Mouse (Mus musculus) adrenal gland, postnatal 36 days (tissue): ENCODE data around the gene Olfr1200. TPM values are rescaled to one million over a fixed set of nuclear protein-coding genes. Genes with fewer than 3 reads are reported as not detected.

Source experiments
- DNase-seq, 2 experiments: peaks; one replicate each; pipeline ENCODE4 v3.0.0; 2021; ENCODE audit warnings: mixed read lengths in 1 of 2
- long read RNA-seq, 2 experiments: library from polyadenylated mRNA; stranded (forward); transcript quantifications; one replicate each; pipeline ENCODE4 v2.0.0; 2021; ENCODE audit warnings: borderline sequencing depth in 2 of 2
- total RNA-seq, 2 experiments: library from RNA; stranded (reverse); gene quantifications; 2 replicates each; pipeline ENCODE4 v1.2.3; 2021

The Olfr1200 gene
- total RNA-seq, result not detected
- long read RNA-seq, experiment 1, result 0 reads
- long read RNA-seq, experiment 2, result 0 reads

DNA sequence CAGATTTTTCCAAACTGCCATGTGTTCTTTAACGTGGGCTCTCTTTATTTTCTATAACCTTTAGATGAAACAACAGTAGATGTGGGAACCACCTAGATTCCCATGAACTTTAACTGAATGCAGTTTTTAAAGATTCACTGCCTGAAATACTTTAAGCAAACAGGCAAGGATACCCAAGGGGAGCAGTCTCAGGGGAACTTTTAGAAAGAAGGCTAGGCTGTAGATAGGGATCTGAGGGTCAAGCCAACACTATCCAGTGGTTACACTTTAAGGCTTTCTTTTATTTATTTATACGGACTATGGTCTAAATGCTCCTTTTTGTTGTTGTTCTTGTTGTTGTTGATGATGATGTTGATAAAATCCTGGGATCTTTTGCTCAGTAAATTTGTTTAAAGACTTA, at the start of gene Olfr1200:
TSS of gene Olfr1200 (minus strand) at position 101 of the 400 bp plus-strand sequence.
- DNase-seq, result no peak

DNA sequence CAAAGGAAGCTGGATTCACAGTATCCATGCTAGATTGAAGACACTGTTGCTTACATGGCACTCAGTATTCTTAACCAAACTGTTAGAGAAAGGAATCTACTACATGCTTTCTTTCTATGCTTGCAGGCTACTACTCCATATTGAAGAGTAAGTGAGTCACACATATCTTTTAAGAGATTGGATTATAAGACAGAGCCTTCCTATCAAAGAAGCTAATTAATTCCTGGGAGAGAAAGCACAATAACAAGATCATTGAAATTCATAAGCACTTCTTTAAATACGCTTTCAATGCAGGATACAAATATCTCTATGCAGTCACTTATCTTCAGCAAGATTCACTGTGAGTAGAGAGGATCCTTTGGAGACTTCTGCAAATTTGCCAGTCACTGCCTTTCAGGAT, 43.9 kb upstream of the Olfr1200 start, which contains the start of gene Olfr1202:
TSS of gene Olfr1202 (plus strand) at position 301 of the 400 bp plus-strand sequence.
- DNase-seq, result no peak

DNA sequence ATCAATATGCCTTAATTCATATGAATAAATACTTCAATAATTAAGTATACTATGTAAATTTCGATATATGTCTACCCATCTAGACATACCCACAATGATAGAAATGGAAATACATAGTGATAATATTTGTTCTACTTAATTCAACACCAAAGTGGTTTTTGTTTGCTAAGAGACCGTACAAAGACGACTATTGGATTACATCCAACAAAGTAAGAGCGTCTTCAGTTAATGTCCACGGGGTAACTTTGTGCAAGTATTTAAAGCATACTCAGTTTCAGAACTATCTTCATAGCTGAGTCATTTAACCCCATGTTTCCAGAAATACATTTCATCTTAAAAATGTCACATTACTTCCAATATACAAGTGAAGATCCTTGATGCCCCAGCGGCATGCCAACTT, 22.4 kb upstream of the Olfr1200 start, which contains the start of gene Olfr1201:
TSS of gene Olfr1201 (plus strand) at position 301 of the 400 bp plus-strand sequence.
- no peak for DNase-seq

DNA sequence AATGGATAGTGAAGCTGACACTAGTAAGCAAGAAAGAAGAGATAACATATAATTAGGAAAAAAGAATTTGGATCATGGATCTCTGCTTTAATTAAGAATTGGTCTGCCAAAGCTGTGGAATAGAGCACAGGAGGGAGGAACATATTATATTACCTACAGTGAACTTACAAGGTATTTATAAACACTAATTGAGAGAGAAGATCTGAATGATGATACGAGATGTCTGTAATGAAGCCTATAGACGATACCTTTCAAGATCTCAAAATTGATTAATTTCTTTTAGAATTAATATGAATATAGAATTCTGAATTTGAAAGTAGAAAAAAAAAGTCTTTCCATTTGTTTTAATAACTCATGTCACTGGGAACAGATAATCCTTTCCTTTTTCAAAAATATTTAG, 9.9 kb downstream of the Olfr1200 start, which contains the start of gene Olfr1199:
TSS of gene Olfr1199 (minus strand) at position 101 of the 400 bp plus-strand sequence.
- no peak for DNase-seq

DNA sequence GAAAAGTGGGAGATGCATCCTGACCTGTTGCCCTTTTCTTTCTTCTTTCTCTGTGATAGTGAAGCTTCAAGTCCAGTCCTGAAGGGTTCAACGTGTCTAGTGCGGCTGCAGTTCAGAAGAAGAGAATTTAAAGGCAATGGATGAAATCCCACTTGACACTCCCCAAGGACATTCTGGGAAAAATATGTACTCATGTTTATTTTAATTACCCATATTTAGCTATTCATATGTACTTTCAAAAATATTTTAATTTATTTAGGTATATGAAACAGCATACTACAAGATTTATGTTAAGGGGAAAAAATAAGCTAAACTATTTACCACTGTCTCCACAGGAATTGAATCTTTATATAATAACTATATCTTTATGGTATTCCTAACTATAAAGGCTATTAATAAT, 19.0 kb downstream of the Olfr1200 start, which contains the start of gene Olfr1198:
TSS of gene Olfr1198 (minus strand) at position 101 of the 400 bp plus-strand sequence.
- no peak for DNase-seq

DNA sequence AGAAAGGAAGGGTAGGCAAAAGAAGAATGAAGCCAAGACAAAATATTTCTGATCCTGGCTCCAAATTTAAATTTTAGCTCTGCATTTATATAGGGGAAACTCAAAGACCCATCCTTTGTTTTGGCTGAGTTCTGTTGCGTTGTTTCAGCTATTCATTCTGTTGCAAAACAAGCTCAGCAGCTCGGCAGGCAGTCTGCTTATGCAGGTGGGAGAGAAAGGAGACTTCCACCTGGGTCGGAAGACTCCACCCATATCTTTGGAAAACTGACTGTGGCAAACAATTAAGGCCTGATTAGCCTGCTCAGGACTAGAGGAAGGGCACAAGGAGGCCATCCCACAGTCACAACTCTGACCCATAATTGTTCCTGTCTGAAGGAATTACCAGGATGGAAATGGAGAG, 26.9 kb downstream of the Olfr1200 start:
- no peak for DNase-seq

DNA sequence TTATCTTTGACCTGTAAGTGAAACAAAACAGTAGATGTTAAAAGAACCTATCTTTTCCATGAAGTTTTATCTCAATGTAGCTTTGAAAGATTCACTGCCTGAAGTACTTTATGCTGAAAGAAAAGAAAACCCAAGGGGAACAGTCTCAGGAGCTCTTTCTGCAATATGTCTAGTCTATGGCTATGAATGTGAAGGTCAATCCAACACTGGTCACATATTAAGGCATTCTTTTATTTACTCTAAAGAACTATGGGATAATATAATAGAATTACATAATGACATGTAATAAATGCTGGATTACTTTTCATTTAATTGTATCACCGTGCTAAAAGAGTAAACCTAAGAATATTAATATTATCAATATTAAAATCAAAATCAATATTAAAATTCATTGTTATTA, 38.0 kb downstream of the Olfr1200 start, which contains the start of gene Olfr1197:
TSS of gene Olfr1197 (minus strand) at position 101 of the 400 bp plus-strand sequence.
- DNase-seq, result no peak

Other genes with a start within 250 kb of the Olfr1200 start
- gene Olfr1188, start 213.6 kb downstream of the Olfr1200 start, total RNA-seq, result not detected
- gene Olfr1189, start 184.0 kb downstream of the Olfr1200 start, total RNA-seq, result not detected
- gene Olfr1191-ps1, start 129.9 kb downstream of the Olfr1200 start, total RNA-seq, result under 1 TPM in 1 of 2 experiments, not detected in 1; 0.03 TPM
- not detected for gene Olfr1192-ps1, start 122.0 kb downstream of the Olfr1200 start, total RNA-seq
- gene Olfr1193, start 94.9 kb downstream of the Olfr1200 start, total RNA-seq, result not detected
- not detected for gene Olfr1195, start 81.3 kb downstream of the Olfr1200 start, total RNA-seq
- not detected for gene Olfr1196, start 65.9 kb downstream of the Olfr1200 start, total RNA-seq
- gene Olfr1197, start 38.1 kb downstream of the Olfr1200 start, total RNA-seq, result not detected
- not detected for gene Olfr1198, start 19.1 kb downstream of the Olfr1200 start, total RNA-seq
- not detected for gene Olfr1199, start 10.0 kb downstream of the Olfr1200 start, total RNA-seq
- not detected for gene Olfr1201, start 22.5 kb upstream of the Olfr1200 start, total RNA-seq
- not detected for gene Olfr1202, start 44.0 kb upstream of the Olfr1200 start, total RNA-seq
- gene Olfr1205, start 59.2 kb upstream of the Olfr1200 start, total RNA-seq, result not detected
- gene Olfr1204, start 78.8 kb upstream of the Olfr1200 start, total RNA-seq, result not detected
- gene Olfr1206, start 92.7 kb upstream of the Olfr1200 start, total RNA-seq, result not detected
- not detected for gene Olfr1208, start 131.8 kb upstream of the Olfr1200 start, total RNA-seq
- gene Olfr1209, start 144.7 kb upstream of the Olfr1200 start, total RNA-seq, result not detected
- not detected for gene Olfr1211, start 167.6 kb upstream of the Olfr1200 start, total RNA-seq
- not detected for gene Olfr1212, start 183.5 kb upstream of the Olfr1200 start, total RNA-seq
- not detected for gene Gm13762, start 209.8 kb upstream of the Olfr1200 start, total RNA-seq
- gene Olfr1214, start 222.2 kb upstream of the Olfr1200 start, total RNA-seq, result not detected
- not detected for gene Olfr1215, start 236.5 kb upstream of the Olfr1200 start, total RNA-seq
- gene Olfr1216, start 247.9 kb upstream of the Olfr1200 start, total RNA-seq, result not detected